Mouse (Mus musculus) G1E (cell line): ENCODE results near the gene Mgp. TPM values are rescaled to one million over a fixed set of nuclear protein-coding genes. Genes with fewer than 3 reads are reported as not detected.

ENCODE experiments used
- ATAC-seq: 2 replicates; pipeline ENCODE4 v1.8.0; 2016; ENCODE audit warnings: mild to moderate bottlenecking; ENCODE audit not compliant: insufficient number of reproducible peaks, poor library complexity, low FRiP score, severe bottlenecking; ENCODE audit errors: extremely low read depth
- DNase-seq: peaks from one replicate; pipeline ENCODE4 v3.0.0; 2012; ENCODE audit warnings: low spot score
- H3K27me3 ChIP-seq: 2 replicates; pipeline ENCODE4 v1.6.1; 2012; ENCODE audit warnings: mild to moderate bottlenecking, low read length, inconsistent platforms; ENCODE audit not compliant: insufficient read depth
- H3K36me3 ChIP-seq: replicated peaks from 2 replicates; pipeline ENCODE3; 2012; ENCODE audit warnings: mild to moderate bottlenecking, inconsistent platforms
- H3K4me1 ChIP-seq: 2 replicates; pipeline ENCODE4 v1.6.1; 2012; ENCODE audit warnings: low read depth, low read length, inconsistent platforms, mixed read lengths; ENCODE audit not compliant: insufficient read depth
- H3K4me3 ChIP-seq: 2 replicates; pipeline ENCODE4 v1.5.1; 2012; ENCODE audit warnings: low read depth, mild to moderate bottlenecking, inconsistent platforms, low read length, moderate library complexity, mixed read lengths
- H3K9me3 ChIP-seq: replicated peaks from 2 replicates; pipeline ENCODE4 v1.6.1; 2012; ENCODE audit warnings: inconsistent platforms
- CTCF ChIP-seq: IDR thresholded peaks from 2 replicates; pipeline ENCODE4 v1.5.1; 2012; ENCODE audit warnings: low read depth, low read length, inconsistent platforms, mixed read lengths
- GATA1 ChIP-seq: IDR thresholded peaks from 2 replicates; pipeline ENCODE4 v1.6.1; 2012; ENCODE audit warnings: borderline replicate concordance, low read length, inconsistent platforms, mixed read lengths
- GATA2 ChIP-seq: IDR thresholded peaks from 2 replicates; pipeline ENCODE4 v1.6.1; 2012; ENCODE audit warnings: low read depth, low read length, inconsistent platforms, borderline replicate concordance
- POLR2AphosphoS5 ChIP-seq: IDR thresholded peaks from 2 replicates; pipeline ENCODE4 v1.6.1; 2012; ENCODE audit warnings: low read depth, low read length, inconsistent platforms; ENCODE audit not compliant: insufficient replicate concordance
- TAL1 ChIP-seq: conservative IDR thresholded peaks from 2 replicates; pipeline ENCODE4 v1.6.1; 2012; ENCODE audit warnings: low read depth, low read length, inconsistent platforms, mixed read lengths
- polyA plus RNA-seq: library from polyadenylated mRNA; stranded (reverse); fragments of >175 nt; gene quantifications from 2 replicates; pipeline ENCODE4 v1.2.3, GENCODE M21; 2012
- total RNA-seq, 2 experiments: library from RNA; stranded (forward) in 1 of 2; stranded (reverse) in 1 of 2; fragments of 200-1000 nt in 1 of 2; fragments of >200 nt in 1 of 2; fragmentation: Nextera tagmentation in 1 of 2; gene quantifications; 2 replicates each; pipeline ENCODE4 v1.2.3; 2014 to 2017

Mgp gene
- total and polyA plus RNA-seq, 3 experiments = 0.16 TPM; not detected in 2

GRCm38 (mm10) chr6:136857186-136857872 lies 18.3 kb downstream of the Mgp start, which contains the start of gene Art4:
Gene Art4, minus strand, starts transcription at chr6:136857733.
- Histone ChIP-seq H3K4me1 (peaks cover 71% of the 10 kb centered on the region), H3K9me3 (no peaks in the 10 kb centered on the region), H3K27me3 (no peaks in the 10 kb centered on the region), H3K36me3 (peaks cover 16% of the 10 kb centered on the region), H3K4me3 (peak within 1 kb of the TSS; percentile 72)
- peak; percentile 87 for ATAC-seq
- DNase-seq = peak; percentile 63
- peak; percentile 92 for TF ChIP-seq GATA2
- no peak for TF ChIP-seq GATA1
- peak; percentile 99 for TF ChIP-seq TAL1
- no peak for TF ChIP-seq POLR2AphosphoS5
- no peak for TF ChIP-seq CTCF

DNA sequence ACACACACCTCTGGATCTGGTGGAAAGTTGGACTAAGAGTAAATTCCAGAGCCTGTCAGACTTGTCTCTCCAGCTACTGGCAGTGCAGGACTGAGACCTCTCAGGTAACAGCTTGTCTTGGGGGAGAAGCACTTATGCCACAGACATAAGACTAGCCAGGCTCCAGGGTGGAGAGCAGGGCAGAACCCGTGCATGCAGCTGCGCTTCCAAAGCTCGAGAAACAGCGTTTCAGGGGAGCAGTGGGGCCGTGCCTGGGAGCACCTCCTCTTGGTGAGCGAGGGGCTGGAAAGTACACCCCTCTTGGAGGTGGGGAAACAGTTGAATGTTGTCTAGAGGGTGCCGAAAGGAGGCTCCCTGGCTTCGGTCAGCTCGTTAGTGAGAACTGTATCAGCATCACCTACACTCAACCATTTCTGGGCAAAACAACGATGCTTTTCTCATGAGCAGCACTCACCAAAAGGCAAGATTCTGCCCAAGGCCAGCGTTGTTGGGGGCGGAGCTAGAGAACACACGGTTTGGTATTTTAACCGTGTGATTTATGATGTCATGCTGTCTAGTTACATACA lies 19.5 kb downstream of the Mgp start:
- peaks cover 71% of the 10 kb centered on the region for H3K4me1 ChIP-seq
- ATAC-seq (peak; percentile 24), DNase-seq (peak; percentile 24)
- H3K4me3 ChIP-seq = peak overlapping the region; percentile 69
- H3K9me3 ChIP-seq = no peaks in the 10 kb centered on the region
- H3K36me3 ChIP-seq = peaks cover 21% of the 10 kb centered on the region
- TF ChIP-seq GATA2 (no peak), GATA1 (no peak), CTCF (peak; percentile 38), POLR2AphosphoS5 (no peak)
- no peaks in the 10 kb centered on the region for H3K27me3 ChIP-seq

DNA sequence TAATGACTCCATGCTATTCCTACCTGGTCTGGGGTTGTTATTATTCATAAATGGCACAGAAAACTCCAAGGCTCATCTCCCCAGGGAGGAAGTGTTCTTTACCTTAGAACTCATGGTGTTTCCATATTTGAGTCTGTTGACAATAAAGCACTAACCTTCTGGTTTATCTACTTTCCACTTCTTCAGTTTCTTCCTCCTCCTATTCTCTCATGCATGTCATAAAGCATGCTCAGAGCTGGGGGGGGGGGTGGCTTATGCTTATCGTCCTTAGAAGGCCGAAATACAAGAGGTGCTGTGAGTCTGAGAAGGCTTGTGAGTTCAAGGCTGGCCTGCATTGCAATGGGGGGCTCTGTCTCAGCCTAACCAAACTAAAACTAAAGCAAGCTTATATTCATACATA lies 20.4 kb downstream of the Mgp start:
- H3K36me3 ChIP-seq = peaks cover 28% of the 10 kb centered on the region
- peak overlapping the region; percentile 69; the same call in 1 of the 2 replicates for H3K4me3 ChIP-seq
- peaks cover 65% of the 10 kb centered on the region for H3K4me1 ChIP-seq
- TF ChIP-seq POLR2AphosphoS5 = no peak
- no peak for TF ChIP-seq GATA1
- TF ChIP-seq GATA2 = no peak
- no peak for TF ChIP-seq CTCF
- TF ChIP-seq TAL1 = no peak
- DNase-seq = no peak
- no peak for ATAC-seq
- H3K27me3 ChIP-seq = no peaks in the 10 kb centered on the region
- H3K9me3 ChIP-seq = no peaks in the 10 kb centered on the region

DNA sequence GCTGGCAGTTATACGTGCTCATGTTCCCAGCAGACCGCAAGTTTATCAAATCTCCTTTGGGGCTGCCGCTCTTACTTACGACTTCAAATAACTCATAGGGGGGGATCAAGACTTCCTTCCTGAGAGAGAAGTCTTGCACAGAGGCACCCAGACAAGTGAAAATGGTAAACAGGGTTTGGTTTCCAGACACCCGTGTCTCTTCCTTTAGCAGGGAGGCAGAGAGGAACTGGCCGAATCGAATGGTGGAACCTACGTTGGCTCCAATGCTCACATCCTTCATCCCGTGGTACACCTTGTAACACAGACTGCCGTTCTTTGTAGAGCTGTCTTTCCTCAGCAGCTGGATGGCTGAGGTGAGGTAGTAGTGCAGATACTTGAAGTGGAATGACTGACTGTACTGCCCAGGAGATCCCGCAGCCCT lies 21.3 kb downstream of the Mgp start:
- DNase-seq (no peak), ATAC-seq (no peak)
- Histone ChIP-seq H3K4me1 (peaks cover 62% of the 10 kb centered on the region), H3K36me3 (peaks cover 36% of the 10 kb centered on the region), H3K4me3 (peak overlapping the region; percentile 33; the same call in 1 of the 2 replicates), H3K27me3 (no peaks in the 10 kb centered on the region), H3K9me3 (no peaks in the 10 kb centered on the region)
- TF ChIP-seq GATA1 = no peak
- TF ChIP-seq CTCF = no peak
- no peak for TF ChIP-seq GATA2
- no peak for TF ChIP-seq POLR2AphosphoS5
- TF ChIP-seq TAL1 = no peak

DNA sequence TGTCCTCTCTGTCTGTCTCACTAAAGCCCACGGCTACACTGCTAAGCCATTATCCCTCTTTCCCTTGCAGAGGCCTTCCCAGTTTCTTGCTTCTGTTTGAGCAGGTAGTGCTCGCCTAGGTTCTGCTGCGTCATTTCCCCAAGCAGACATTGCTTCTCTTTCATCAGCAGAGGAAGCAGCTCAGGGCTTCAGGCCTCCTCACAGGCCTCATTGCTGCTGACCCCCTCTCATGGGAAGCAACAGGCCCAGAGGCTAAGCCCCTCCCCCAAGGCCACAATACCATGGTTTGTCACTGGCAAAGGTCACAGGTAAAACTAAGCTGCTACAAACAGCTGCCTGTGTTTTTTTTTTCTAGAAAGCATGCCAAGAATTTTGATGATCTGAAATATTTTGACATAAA lies 22.9 kb downstream of the Mgp start:
- Histone ChIP-seq H3K36me3 (peaks cover 51% of the 10 kb centered on the region), H3K4me1 (peaks cover 59% of the 10 kb centered on the region)

DNA sequence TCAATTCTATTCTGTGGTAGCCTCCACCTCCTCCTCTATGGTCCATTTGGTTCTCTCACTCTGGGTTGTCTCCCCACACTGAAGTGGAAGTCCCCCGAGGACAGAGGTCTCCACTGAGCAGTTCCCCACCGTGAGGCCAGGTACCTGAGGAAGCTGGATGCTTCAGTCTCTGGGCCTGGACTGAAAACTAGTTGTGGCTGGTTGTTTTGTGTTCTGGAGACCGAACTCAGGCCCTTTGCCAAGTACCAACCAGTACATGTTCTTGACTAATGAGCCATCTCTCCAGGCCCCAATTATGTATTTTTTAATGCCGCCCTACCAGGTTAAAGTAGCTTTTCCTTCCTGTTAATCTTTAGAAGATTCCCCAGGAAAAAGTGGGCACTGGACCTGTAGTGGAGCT lies 23.3 kb downstream of the Mgp start:
- ATAC-seq = no peak
- H3K4me3 ChIP-seq = no peak overlapping the region
- H3K27me3 ChIP-seq = no peaks in the 10 kb centered on the region
- peaks cover 56% of the 10 kb centered on the region for H3K4me1 ChIP-seq
- H3K9me3 ChIP-seq = no peaks in the 10 kb centered on the region
- TF ChIP-seq POLR2AphosphoS5 = no peak
- TF ChIP-seq GATA2 = no peak
- TF ChIP-seq TAL1 = no peak
- no peak for TF ChIP-seq CTCF
- no peak for TF ChIP-seq GATA1
- no peak for DNase-seq
- H3K36me3 ChIP-seq = peaks cover 55% of the 10 kb centered on the region

More for the DNA sequence above, 22.9 kb downstream of the Mgp start:
- TF ChIP-seq TAL1 (no peak), POLR2AphosphoS5 (no peak), GATA2 (no peak), GATA1 (no peak), CTCF (no peak)
- H3K27me3 ChIP-seq = no peaks in the 10 kb centered on the region
- ATAC-seq = no peak
- no peak for DNase-seq
- no peaks in the 10 kb centered on the region for H3K9me3 ChIP-seq
- H3K4me3 ChIP-seq = peak overlapping the region; percentile 5; the same call in 1 of the 2 replicates
